Mouse (Mus musculus): ENCODE data around the gene Eral1. TPM values are rescaled to one million over a fixed set of nuclear protein-coding genes. Genes with fewer than 3 reads are reported as not detected.
A peak's percentile ranks its signal among the peaks of the same experiment; 100 is the strongest.

Eral1 gene
- total RNA-seq, 1 experiment from 2014 or later, result 36.0 TPM

DNA sequence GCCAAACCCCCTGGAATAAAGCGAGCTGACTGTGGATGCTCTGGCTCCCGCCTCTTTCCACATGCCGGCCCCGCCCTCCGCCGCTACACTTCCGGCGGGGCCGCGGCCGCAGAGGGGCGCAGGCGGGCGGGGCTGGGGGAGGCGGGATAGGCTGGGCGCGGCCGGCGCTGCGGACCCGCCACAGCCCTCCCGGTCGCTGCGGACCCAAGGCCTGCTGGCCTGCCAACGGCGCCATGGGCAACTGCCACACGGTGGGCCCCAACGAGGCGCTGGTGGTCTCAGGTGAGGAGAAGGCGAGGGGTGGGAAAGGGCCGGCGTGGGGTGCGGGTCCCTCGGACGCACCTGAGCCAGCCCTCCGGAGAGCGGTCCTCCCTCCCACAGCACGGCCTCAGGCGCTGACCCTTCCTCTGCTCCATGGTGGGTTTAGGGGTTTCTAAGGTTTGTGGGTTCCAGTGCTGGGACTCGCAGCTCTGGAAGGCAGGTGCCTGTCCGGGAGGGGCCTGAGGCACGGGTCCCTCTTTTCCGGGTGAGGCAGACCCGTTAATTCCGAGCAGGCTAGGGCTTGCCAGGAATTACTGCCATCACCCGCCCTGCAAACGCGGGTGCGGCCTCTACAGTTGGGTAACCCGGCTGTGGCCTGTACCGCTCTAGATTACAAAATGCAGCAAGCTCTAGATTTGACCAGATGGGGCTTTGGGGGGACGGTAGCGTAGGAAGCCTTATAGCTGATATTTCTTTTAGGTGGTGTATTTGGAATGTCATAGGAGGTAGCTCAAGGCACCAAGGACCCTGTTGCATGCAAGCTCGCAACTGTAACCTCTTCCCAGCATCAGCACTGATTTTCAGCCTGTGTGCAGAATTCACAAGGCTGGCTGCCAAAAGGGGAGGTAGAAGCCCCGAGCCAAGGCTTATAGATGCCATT is 42.1 kb downstream of the Eral1 start, which contains the start of gene Flot2:
Gene Flot2 (plus strand): TSS at position 101 of the 922 bp plus-strand sequence.
- peak; percentile 76 for DNase-seq

- DNase-seq, result no peak
These were observed 43.4 kb downstream of the Eral1 start for GRCm38 (mm10) chr11:78036791-78037190.

- peak; percentile 29 for DNase-seq
These were observed 46.1 kb downstream of the Eral1 start for GRCm38 (mm10) chr11:78033931-78034617.

- DNase-seq, result no peak
These were observed 47.4 kb downstream of the Eral1 start for GRCm38 (mm10) chr11:78032809-78033195.

- DNase-seq, result peak; percentile 97
These were observed 48.0 kb downstream of the Eral1 start, which contains the start of gene Dhrs13 for GRCm38 (mm10) chr11:78031947-78032808. TSS of gene Dhrs13 (plus strand) at chr11:78032280.

- no peak for DNase-seq
These were observed 48.8 kb downstream of the Eral1 start for GRCm38 (mm10) chr11:78031389-78031788.

DNA sequence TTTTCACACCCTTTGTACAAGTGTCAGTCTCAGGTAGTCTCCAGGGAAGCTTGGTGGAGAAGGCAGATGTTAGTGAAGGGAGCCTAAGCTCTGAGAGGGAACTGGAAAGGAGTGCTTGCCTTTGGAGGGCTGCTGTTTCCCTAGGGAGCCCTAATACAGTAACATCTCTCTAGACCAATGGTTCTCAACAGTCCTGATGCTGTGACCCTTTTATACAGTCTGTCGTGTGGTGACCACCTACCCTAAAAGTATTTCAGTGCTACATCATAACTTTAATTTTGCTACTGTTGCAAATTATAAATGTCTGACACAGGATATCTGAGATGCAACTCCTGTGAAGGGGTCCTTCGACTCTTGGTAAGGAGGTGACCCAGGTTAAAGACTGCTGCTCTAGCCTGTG is 49.6 kb downstream of the Eral1 start:
- no peak for DNase-seq

- DNase-seq, result no peak
These were observed 50.9 kb downstream of the Eral1 start for GRCm38 (mm10) chr11:78029240-78029639.

GRCm38 (mm10) chr11:78023607-78024006 is 56.6 kb downstream of the Eral1 start:
- no peak for DNase-seq

Small RNA genes within 50 kb of the gene (microRNA-seq; reads per million reads assigned to microRNA genes)
- gene Mir144 (384 to 1,947 reads per million in 2 experiments), gene Mir451a (0 reads per million in 2 experiments), gene Mir451b (0 reads per million in 2 experiments)

Other genes with a start within 250 kb of the Eral1 start
- gene Pipox, start 186.3 kb downstream of the Eral1 start, total RNA-seq (2021), result 3.8 and 4.6 TPM in 2 replicates
- 2.0 and 2.7 TPM in 2 replicates for gene Sez6, start 149.6 kb downstream of the Eral1 start, total RNA-seq (2021)
- 76.6 and 79.8 TPM in 2 replicates for gene Phf12, start 97.6 kb downstream of the Eral1 start, total RNA-seq (2021)
- gene Dhrs13, start 48.1 kb downstream of the Eral1 start, total RNA-seq (2021), result 18.6 and 19.1 TPM in 2 replicates
- 87.9 and 106 TPM in 2 replicates for gene Flot2, start 42.5 kb downstream of the Eral1 start, total RNA-seq (2021)
- gene Fam222b, start 14.3 kb upstream of the Eral1 start, total RNA-seq (2021), result 23.3 and 23.9 TPM in 2 replicates
- 35.6 and 42.3 TPM in 2 replicates for gene Traf4, start 85.2 kb upstream of the Eral1 start, total RNA-seq (2021)
- 15.7 and 17.6 TPM in 2 replicates for gene Nek8, start 96.3 kb upstream of the Eral1 start, total RNA-seq (2021)
- 73.0 and 107 TPM in 2 replicates for gene Tlcd1, start 96.3 kb upstream of the Eral1 start, total RNA-seq (2021)
- 1,910 and 2,113 TPM in 2 replicates for gene Rpl23a, start 103.2 kb upstream of the Eral1 start, total RNA-seq (2021)
- gene Rab34, start 108.0 kb upstream of the Eral1 start, total RNA-seq (2021), result 90.8 and 97.4 TPM in 2 replicates
- 14.6 and 16.8 TPM in 2 replicates for gene Proca1, start 113.0 kb upstream of the Eral1 start, total RNA-seq (2021)
- gene Sdf2, start 165.4 kb upstream of the Eral1 start, total RNA-seq (2021), result 96.9 and 111 TPM in 2 replicates
- gene Supt6, start 165.6 kb upstream of the Eral1 start, total RNA-seq (2021), result 65.2 and 74.6 TPM in 2 replicates
- gene 2610507B11Rik, start 181.4 kb upstream of the Eral1 start, total RNA-seq (2021), result 163 and 168 TPM in 2 replicates
- 1.3 and 1.7 TPM in 2 replicates for gene BC030499, start 210.5 kb upstream of the Eral1 start, total RNA-seq (2021)
- 9.5 and 10.7 TPM in 2 replicates for gene Spag5, start 221.1 kb upstream of the Eral1 start, total RNA-seq (2021)
- gene Aldoc, start 242.6 kb upstream of the Eral1 start, total RNA-seq (2021), result 20.9 and 23.2 TPM in 2 replicates
- 57.0 and 63.2 TPM in 2 replicates for gene Pigs, start 248.0 kb upstream of the Eral1 start, total RNA-seq (2021)